Comparison of ENCODE assay signal across 11 mouse cellular contexts in genomic region chr11:117567961-117568605, GRCm38 (mm10).
A peak's percentile ranks its signal among the peaks of the same experiment; 100 is the strongest.
DNase-seq lines count a peak whose midpoint lies in the region; ATAC-seq and TF ChIP-seq lines count a peak whose summit lies in the region.
"Had no signal": no experiment of that assay in that cellular context is flagged by ENCODE, and none has a peak within 500 bp of the region (broad histone marks: within the 10 kb centered on the region; RNA-seq: fewer than 3 reads in every experiment).

No protein-coding gene starts in this region.

- no peak overlapping the region for H3K9ac ChIP-seq in heart, embryonic 11.5 days (ENCODE audit: low read depth, low read length)
- no peak overlapping the region for H3K9ac ChIP-seq in lung, embryonic 14.5 days
- H3K9ac ChIP-seq in embryonic facial prominence, embryonic 13.5 days = no peak overlapping the region
- H3K9ac ChIP-seq: forebrain, embryonic 13.5 days; neural tube, embryonic 15.5 days had no signal

- no peak overlapping the region for H3K4me3 ChIP-seq in heart, embryonic 11.5 days (ENCODE audit: low read depth, low read length)
- H3K4me3 ChIP-seq in lung, embryonic 14.5 days (ENCODE audit: low read depth, low read length) = no peak overlapping the region
- no peak overlapping the region for H3K4me3 ChIP-seq in embryonic facial prominence, embryonic 13.5 days
- no peak overlapping the region for H3K4me3 ChIP-seq in myocyte
- H3K4me3 ChIP-seq: forebrain, embryonic 13.5 days; neural tube, embryonic 15.5 days had no signal

- H3K4me1 ChIP-seq in heart, embryonic 11.5 days (ENCODE audit: control insufficient read depth, insufficient read depth, low read length) = no peaks in the 10 kb centered on the region
- H3K4me1 ChIP-seq in lung, embryonic 14.5 days (ENCODE audit: insufficient read depth) = no peaks in the 10 kb centered on the region
- peaks cover 23% of the 10 kb centered on the region for H3K4me1 ChIP-seq in embryonic facial prominence, embryonic 13.5 days

- WGBS in heart, embryonic 11.5 days (ENCODE audit: insufficient replicate concordance) = 80% methylated on average over 9 of the region's 9 CpGs
- WGBS in lung, embryonic 14.5 days = 75% methylated on average over 9 of the region's 9 CpGs
- 79% methylated on average over 9 of the region's 9 CpGs for WGBS in embryonic facial prominence, embryonic 13.5 days

- H3K27me3 ChIP-seq in heart, embryonic 11.5 days (ENCODE audit: control insufficient read depth, insufficient read depth, low read length) = no peaks in the 10 kb centered on the region
- no peaks in the 10 kb centered on the region for H3K27me3 ChIP-seq in lung, embryonic 14.5 days (ENCODE audit: insufficient read depth, low read length)
- no peaks in the 10 kb centered on the region for H3K27me3 ChIP-seq in embryonic facial prominence, embryonic 13.5 days
- no peaks in the 10 kb centered on the region for H3K27me3 ChIP-seq in myocyte (ENCODE audit: control insufficient read depth, insufficient read depth, insufficient read length)
- H3K27me3 ChIP-seq: forebrain, embryonic 13.5 days; neural tube, embryonic 15.5 days had no signal

- no peak overlapping the region for H3K27ac ChIP-seq in heart, embryonic 11.5 days (ENCODE audit: low read depth, low read length)
- peak overlapping the region; percentile 52; the same call in 1 of the 2 replicates for H3K27ac ChIP-seq in lung, embryonic 14.5 days (ENCODE audit: low read depth)
- H3K27ac ChIP-seq in embryonic facial prominence, embryonic 13.5 days = peak overlapping the region; percentile 5; the same call in 1 of the 2 replicates
- H3K27ac ChIP-seq: forebrain, embryonic 13.5 days; neural tube, embryonic 15.5 days had no signal

- peak; percentile 87 for DNase-seq in heart, adult 11 months
- DNase-seq in lung, embryonic 14.5 days = no peak
- no peak for DNase-seq in lung, postnatal 14 days
- no peak for DNase-seq in spleen, postnatal 4 days (ENCODE audit: low spot score in 2 of 2)
- no peak for DNase-seq in cerebellum, postnatal 10 days
- DNase-seq: thymus, postnatal 36 days had no signal

- ATAC-seq in heart, embryonic 11.5 days (replicated peaks; ENCODE audit: insufficient number of reproducible peaks, low FRiP score, low TSS enrichment) = no peak
- ATAC-seq in lung, embryonic 14.5 days (ENCODE audit: insufficient read depth) = peak; percentile 44; the same call in 1 of the 2 replicates
- ATAC-seq in embryonic facial prominence, embryonic 13.5 days (ENCODE audit: insufficient number of reproducible peaks, insufficient read depth, low FRiP score, low TSS enrichment, low read depth) = no peak
- ATAC-seq: forebrain, embryonic 13.5 days had no signal

- no peak for TF ChIP-seq POLR2A in myocyte (IDR thresholded peaks at IDR 0.05; ENCODE audit: insufficient read length, low read depth)

- TF ChIP-seq CTCF in lung, embryonic 14.5 days (IDR thresholded peaks at IDR 0.05; ENCODE audit: low read depth) = no peak

- H3K36me3 ChIP-seq in heart, embryonic 11.5 days (ENCODE audit: control insufficient read depth, insufficient read depth, low read length) = no peaks in the 10 kb centered on the region
- H3K36me3 ChIP-seq in lung, embryonic 14.5 days (ENCODE audit: insufficient read depth) = no peaks in the 10 kb centered on the region
- H3K36me3 ChIP-seq in embryonic facial prominence, embryonic 13.5 days = no peaks in the 10 kb centered on the region
- H3K36me3 ChIP-seq in myocyte (ENCODE audit: control insufficient read depth, insufficient read depth) = no peaks in the 10 kb centered on the region
- H3K36me3 ChIP-seq: neural tube, embryonic 15.5 days had no signal

- no peaks in the 10 kb centered on the region for H3K9me3 ChIP-seq in heart, embryonic 11.5 days (replicated peaks; ENCODE audit: control insufficient read depth, low read length)
- H3K9me3 ChIP-seq in lung, embryonic 14.5 days (ENCODE audit: low read depth, low read length) = no peaks in the 10 kb centered on the region
- no peaks in the 10 kb centered on the region for H3K9me3 ChIP-seq in embryonic facial prominence, embryonic 13.5 days
- H3K9me3 ChIP-seq: forebrain, embryonic 13.5 days; neural tube, embryonic 15.5 days had no signal

- H3K79me2 ChIP-seq in myocyte (ENCODE audit: control insufficient read depth, insufficient read depth) = no peaks in the 10 kb centered on the region

- no peak overlapping the region for H3K4me2 ChIP-seq in heart, embryonic 11.5 days
- H3K4me2 ChIP-seq in lung, embryonic 14.5 days = no peak overlapping the region
- no peak overlapping the region for H3K4me2 ChIP-seq in embryonic facial prominence, embryonic 13.5 days
- peak overlapping the region; percentile 64 for H3K4me2 ChIP-seq in myocyte (ENCODE audit: low read depth)
- H3K4me2 ChIP-seq: forebrain, embryonic 13.5 days; neural tube, embryonic 15.5 days had no signal

- H3ac ChIP-seq in myocyte (ENCODE audit: control insufficient read depth, insufficient read length) = no peak overlapping the region

TF ChIP-seq in myocyte, 11 proteins besides CTCF, POLR2A, EP300 and RAD21:
- TF ChIP-seq MYOG (IDR thresholded peaks at IDR 0.05; ENCODE audit: control insufficient read depth in 1 of 3, insufficient read depth in 1 of 3, insufficient read length in 2 of 3, low read depth in 2 of 3) (no peak), SRF (IDR thresholded peaks at IDR 0.05; ENCODE audit: control insufficient read depth, insufficient read length, low read depth) (no peak), TCF12 (IDR thresholded peaks at IDR 0.05; ENCODE audit: insufficient read depth, poor library complexity, severe bottlenecking) (no peak), MAX (IDR thresholded peaks at IDR 0.05; ENCODE audit: low read depth) (no peak), POLR2AphosphoS2 (IDR thresholded peaks at IDR 0.05; ENCODE audit: insufficient read length, low read depth) (no peak), MYOD1 (IDR thresholded peaks at IDR 0.05; ENCODE audit: control insufficient read depth in 1 of 3, insufficient read length in 2 of 3, low read depth in 2 of 3) (no peak), CEBPB (IDR thresholded peaks at IDR 0.05; ENCODE audit: insufficient read depth, poor library complexity, severe bottlenecking) (no peak), REST (IDR thresholded peaks at IDR 0.05; ENCODE audit: insufficient read depth, insufficient read length) (no peak), USF1 (IDR thresholded peaks at IDR 0.05; ENCODE audit: low read depth) (no peak), E2F4 (IDR thresholded peaks at IDR 0.05; ENCODE audit: insufficient read depth) (no peak), TCF3 (IDR thresholded peaks at IDR 0.05; ENCODE audit: insufficient read length, low read depth) (no peak)
